Mouse (Mus musculus) heart, embryonic 15.5 days (tissue): ENCODE results near the gene Vti1a. TPM values are rescaled to one million over a fixed set of nuclear protein-coding genes. Genes with fewer than 3 reads are reported as not detected.

Experiments
- ATAC-seq: fragments of 200-750 bp; cut with Nextera tagmentation; replicated peaks from 2 replicates; pipeline ENCODE4 v1.8.0; 2017; ENCODE audit warnings: low read depth, moderate TSS enrichment; ENCODE audit not compliant: insufficient number of reproducible peaks, insufficient read depth, low FRiP score
- H3K27ac ChIP-seq: fragments of 300-500 bp; sonication (generic); 2 replicates; pipeline ENCODE4 v1.5.1; 2015; ENCODE audit warnings: mild to moderate bottlenecking, inconsistent platforms
- H3K27me3 ChIP-seq: fragments of 300-500 bp; sonication (generic); 2 replicates; pipeline ENCODE4 v1.6.1; 2015; ENCODE audit warnings: inconsistent platforms
- H3K36me3 ChIP-seq: fragments of 300-500 bp; sonication (generic); 2 replicates; pipeline ENCODE4 v1.6.1; 2015; ENCODE audit warnings: mild to moderate bottlenecking, inconsistent platforms
- H3K4me1 ChIP-seq: fragments of 300-500 bp; sonication (generic); replicated peaks from 2 replicates; pipeline ENCODE4 v1.6.1; 2015; ENCODE audit warnings: inconsistent platforms
- H3K4me2 ChIP-seq: fragments of 300-500 bp; sonication (generic); 2 replicates; pipeline ENCODE4 v1.6.1; 2015; ENCODE audit warnings: inconsistent platforms, mild to moderate bottlenecking, moderate library complexity
- H3K4me3 ChIP-seq: fragments of 300-500 bp; sonication (generic); 2 replicates; pipeline ENCODE4 v1.5.1; 2015; ENCODE audit warnings: mild to moderate bottlenecking, inconsistent platforms
- H3K9ac ChIP-seq: fragments of 300-500 bp; sonication (generic); 2 replicates; pipeline ENCODE4 v1.6.1; 2015; ENCODE audit warnings: mild to moderate bottlenecking, inconsistent platforms
- H3K9me3 ChIP-seq: fragments of 300-500 bp; sonication (generic); replicated peaks from 2 replicates; pipeline ENCODE4 v1.6.1; 2016; ENCODE audit warnings: inconsistent platforms
- WGBS: fragments of 180-500 bp; shearing (Covaris S2); methylation state at CpG from one replicate; pipeline ENCODE4 v1.1.7; 2015; ENCODE audit warnings: mixed read lengths; 5-methylcytosine and 5-hydroxymethylcytosine counted together
- polyA plus RNA-seq: library from polyadenylated mRNA; unstranded; fragments of >200 nt; fragmentation: Nextera tagmentation; extraction: Ambion mirVana; gene quantifications from 2 replicates; pipeline ENCODE4 v1.2.1, GENCODE M21; 2015

Vti1a gene
- polyA plus RNA-seq, 1 experiment from 2014 or later, result 13.1 TPM

GRCm38 (mm10) chr19:55571486-55571885 lies 255.4 kb downstream of the Vti1a start:
- Histone ChIP-seq H3K27me3 (no peaks in the 10 kb centered on the region), H3K27ac (0 out of 2 replicates have a peak overlapping the region, but pooled peaks have one; percentile 70), H3K36me3 (no peaks in the 10 kb centered on the region), H3K9ac (no peak overlapping the region), H3K4me3 (no peak overlapping the region), H3K9me3 (no peaks in the 10 kb centered on the region), H3K4me1 (peaks cover 45% of the 10 kb centered on the region), H3K4me2 (no peak overlapping the region)
- 78% methylated on average over 8 of the region's 8 CpGs for WGBS
- ATAC-seq, result no peak

- H3K4me1 ChIP-seq, result peaks cover 28% of the 10 kb centered on the region
- H3K27ac ChIP-seq, result no peak overlapping the region
- H3K4me3 ChIP-seq, result no peak overlapping the region
- no peaks in the 10 kb centered on the region for H3K36me3 ChIP-seq
- no peak overlapping the region for H3K4me2 ChIP-seq
- no peaks in the 10 kb centered on the region for H3K27me3 ChIP-seq
- WGBS, result 73% methylated on average over 25 of the region's 25 CpGs
- H3K9me3 ChIP-seq, result no peaks in the 10 kb centered on the region
- ATAC-seq, result no peak
- H3K9ac ChIP-seq, result no peak overlapping the region
These were observed 261.4 kb downstream of the Vti1a start for GRCm38 (mm10) chr19:55577306-55578042.

DNA sequence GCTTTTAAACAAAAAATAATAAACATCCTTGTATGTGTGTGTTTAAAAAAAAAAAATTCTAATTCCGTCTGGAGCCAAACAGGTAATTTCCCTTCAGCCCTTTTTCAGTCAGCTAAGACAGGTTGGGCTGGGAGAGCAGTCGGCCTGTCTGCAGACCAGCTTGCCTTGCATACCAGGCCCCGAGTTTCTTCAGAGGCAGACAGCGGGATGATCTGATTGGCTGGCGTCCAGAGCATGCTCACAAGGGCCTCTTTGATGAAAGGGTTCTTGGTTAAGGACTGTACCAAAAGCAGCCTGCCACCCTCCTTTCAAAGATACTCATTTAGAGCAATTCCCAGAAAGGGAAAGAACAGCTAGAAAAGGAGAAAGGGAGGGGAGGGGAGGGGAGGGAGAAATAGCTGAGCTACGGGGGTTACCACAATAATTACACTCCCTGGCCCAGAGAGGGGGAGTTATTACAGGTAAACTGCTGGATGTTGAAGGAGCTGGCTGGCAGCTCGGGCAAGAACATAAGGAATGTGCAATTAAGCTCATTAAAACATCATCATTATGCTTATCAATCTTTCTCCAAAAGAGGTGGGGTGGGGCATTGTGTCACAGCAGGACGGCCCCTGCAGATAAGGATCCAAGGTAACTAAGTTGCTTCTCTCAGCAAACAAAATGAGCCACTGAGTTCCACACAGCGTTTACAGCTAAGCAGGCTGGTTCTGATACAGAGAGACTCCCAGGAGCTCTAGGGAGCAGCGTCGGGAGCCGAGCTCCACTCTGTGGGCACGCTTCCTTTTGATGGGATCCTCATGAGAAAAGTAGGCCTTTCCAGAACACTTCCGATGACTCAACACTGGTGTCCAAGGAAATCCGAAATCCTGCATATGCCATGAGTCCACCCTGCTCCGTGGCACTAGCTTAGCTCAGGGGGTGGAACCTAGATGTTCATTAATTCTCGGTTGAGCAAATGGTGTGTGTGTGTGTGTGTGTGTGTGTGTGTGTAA lies 262.3 kb downstream of the Vti1a start:
- Histone ChIP-seq H3K27me3 (no peaks in the 10 kb centered on the region), H3K4me3 (no peak overlapping the region), H3K9me3 (no peaks in the 10 kb centered on the region), H3K4me1 (peaks cover 24% of the 10 kb centered on the region), H3K4me2 (no peak overlapping the region), H3K27ac (no peak overlapping the region), H3K9ac (no peak overlapping the region), H3K36me3 (no peaks in the 10 kb centered on the region)
- WGBS, result 54% methylated on average over 17 of the region's 17 CpGs
- 0 out of 2 replicates have a peak, but pooled peaks have one; percentile 31 for ATAC-seq

GRCm38 (mm10) chr19:55579310-55579709 lies 263.2 kb downstream of the Vti1a start:
- Histone ChIP-seq H3K27ac (no peak overlapping the region), H3K4me2 (no peak overlapping the region), H3K4me1 (peaks cover 24% of the 10 kb centered on the region), H3K36me3 (no peaks in the 10 kb centered on the region), H3K4me3 (no peak overlapping the region), H3K27me3 (no peaks in the 10 kb centered on the region), H3K9ac (no peak overlapping the region), H3K9me3 (no peaks in the 10 kb centered on the region)
- 80% methylated on average over 4 of the region's 4 CpGs for WGBS
- no peak for ATAC-seq

DNA sequence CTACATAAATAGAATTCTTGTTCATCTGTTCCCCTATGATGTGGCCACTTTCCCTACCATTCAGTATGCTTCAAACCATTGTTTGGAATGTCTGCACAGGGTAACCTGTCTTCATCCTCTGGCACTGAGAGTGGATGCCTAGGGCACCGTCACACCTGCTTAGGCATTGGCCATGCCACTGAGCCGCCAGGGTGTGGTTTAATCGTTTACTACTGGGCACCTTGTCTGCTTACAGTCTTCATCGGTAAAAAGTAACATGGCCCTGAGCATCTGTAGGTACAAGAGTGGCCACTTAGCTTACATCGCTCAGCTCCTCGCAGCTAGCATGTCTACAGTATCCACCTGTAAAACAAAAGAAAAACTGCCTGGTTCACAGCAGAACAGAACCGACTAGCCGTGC lies 264.1 kb downstream of the Vti1a start:
- Histone ChIP-seq H3K4me1 (peaks cover 24% of the 10 kb centered on the region), H3K27ac (no peak overlapping the region), H3K4me2 (no peak overlapping the region), H3K4me3 (no peak overlapping the region), H3K9ac (no peak overlapping the region), H3K9me3 (no peaks in the 10 kb centered on the region), H3K36me3 (no peaks in the 10 kb centered on the region), H3K27me3 (no peaks in the 10 kb centered on the region)
- ATAC-seq, result no peak
- 90% methylated on average over 8 of the region's 8 CpGs for WGBS

DNA sequence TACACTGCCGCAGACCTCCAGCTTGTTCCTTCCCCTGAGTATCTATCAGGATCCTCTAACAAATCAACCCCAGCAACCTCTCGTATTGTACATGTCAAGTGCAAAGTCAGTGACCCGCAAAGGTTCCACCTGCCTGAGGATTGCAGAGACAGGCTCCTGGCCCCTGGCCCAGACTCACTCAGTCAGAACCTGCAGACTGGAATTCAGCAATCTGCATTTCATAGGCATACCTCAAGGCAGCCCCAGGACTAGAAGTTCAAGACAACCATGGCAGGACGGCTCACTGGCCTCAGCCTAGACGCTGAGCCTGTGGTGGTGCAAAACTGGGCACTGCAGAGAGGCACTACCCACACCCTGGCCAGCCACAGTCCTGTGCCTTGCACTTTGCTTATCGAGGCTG lies 264.6 kb downstream of the Vti1a start:
- H3K4me1 ChIP-seq, result peaks cover 26% of the 10 kb centered on the region
- H3K9ac ChIP-seq, result no peak overlapping the region
- H3K9me3 ChIP-seq, result no peaks in the 10 kb centered on the region
- H3K27me3 ChIP-seq, result no peaks in the 10 kb centered on the region
- H3K36me3 ChIP-seq, result no peaks in the 10 kb centered on the region
- H3K4me3 ChIP-seq, result no peak overlapping the region
- 54% methylated on average over 6 of the region's 6 CpGs for WGBS
- H3K4me2 ChIP-seq, result no peak overlapping the region
- no peak overlapping the region for H3K27ac ChIP-seq
- 0 out of 2 replicates have a peak, but pooled peaks have one; percentile 22 for ATAC-seq

DNA sequence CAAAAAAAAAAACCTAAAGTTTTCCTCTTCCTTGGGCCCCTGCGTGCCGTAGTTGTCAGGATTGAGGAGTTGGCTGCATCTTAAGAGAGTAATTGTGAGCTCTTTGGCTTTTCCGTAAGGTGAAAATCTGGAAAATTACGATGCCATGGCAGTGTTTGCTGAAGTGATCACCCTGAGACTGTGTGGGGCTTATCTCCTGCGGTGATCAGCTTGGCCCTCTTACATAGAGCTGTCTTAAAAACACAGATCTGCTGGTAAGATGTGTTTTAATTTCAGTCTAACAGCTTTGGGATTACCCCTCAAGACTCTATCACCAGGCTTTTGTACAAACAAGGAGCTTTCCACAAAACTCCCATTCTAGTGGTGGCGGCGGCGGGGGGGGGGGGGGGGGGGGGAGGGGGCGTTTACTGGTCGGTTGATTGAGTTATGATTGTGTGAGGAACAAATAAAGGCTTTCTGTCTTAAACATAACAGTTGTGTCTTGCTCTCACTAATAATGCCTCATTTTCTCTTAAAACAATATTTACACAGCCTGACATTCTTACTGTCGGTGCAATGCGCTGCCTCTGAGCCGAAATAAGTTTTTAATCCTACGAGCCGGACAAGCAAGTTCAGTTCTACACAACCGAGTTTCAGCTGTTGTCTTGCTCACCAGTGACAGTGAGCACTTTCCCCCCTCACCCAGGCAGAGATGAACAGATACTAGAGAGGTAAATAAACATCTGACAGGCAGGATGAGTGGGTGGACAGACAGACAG lies 267.0 kb downstream of the Vti1a start:
- peaks cover 20% of the 10 kb centered on the region for H3K4me1 ChIP-seq
- H3K9ac ChIP-seq, result no peak overlapping the region
- ATAC-seq, result no peak
- H3K36me3 ChIP-seq, result no peaks in the 10 kb centered on the region
- no peak overlapping the region for H3K27ac ChIP-seq
- no peaks in the 10 kb centered on the region for H3K27me3 ChIP-seq
- H3K4me3 ChIP-seq, result no peak overlapping the region
- H3K9me3 ChIP-seq, result no peaks in the 10 kb centered on the region
- 69% methylated on average over 13 of the region's 16 CpGs for WGBS
- no peak overlapping the region for H3K4me2 ChIP-seq

- no peaks in the 10 kb centered on the region for H3K36me3 ChIP-seq
- no peak overlapping the region for H3K27ac ChIP-seq
- no peaks in the 10 kb centered on the region for H3K27me3 ChIP-seq
- WGBS, result 56% methylated on average over 18 of the region's 18 CpGs
- H3K9me3 ChIP-seq, result no peaks in the 10 kb centered on the region
- no peak overlapping the region for H3K4me3 ChIP-seq
- no peak overlapping the region for H3K4me2 ChIP-seq
- H3K9ac ChIP-seq, result no peak overlapping the region
- ATAC-seq, result peak; percentile 31; the same call in 1 of the 2 replicates
- H3K4me1 ChIP-seq, result peaks cover 12% of the 10 kb centered on the region
These were observed 269.5 kb downstream of the Vti1a start for GRCm38 (mm10) chr19:55585270-55586224.

DNA sequence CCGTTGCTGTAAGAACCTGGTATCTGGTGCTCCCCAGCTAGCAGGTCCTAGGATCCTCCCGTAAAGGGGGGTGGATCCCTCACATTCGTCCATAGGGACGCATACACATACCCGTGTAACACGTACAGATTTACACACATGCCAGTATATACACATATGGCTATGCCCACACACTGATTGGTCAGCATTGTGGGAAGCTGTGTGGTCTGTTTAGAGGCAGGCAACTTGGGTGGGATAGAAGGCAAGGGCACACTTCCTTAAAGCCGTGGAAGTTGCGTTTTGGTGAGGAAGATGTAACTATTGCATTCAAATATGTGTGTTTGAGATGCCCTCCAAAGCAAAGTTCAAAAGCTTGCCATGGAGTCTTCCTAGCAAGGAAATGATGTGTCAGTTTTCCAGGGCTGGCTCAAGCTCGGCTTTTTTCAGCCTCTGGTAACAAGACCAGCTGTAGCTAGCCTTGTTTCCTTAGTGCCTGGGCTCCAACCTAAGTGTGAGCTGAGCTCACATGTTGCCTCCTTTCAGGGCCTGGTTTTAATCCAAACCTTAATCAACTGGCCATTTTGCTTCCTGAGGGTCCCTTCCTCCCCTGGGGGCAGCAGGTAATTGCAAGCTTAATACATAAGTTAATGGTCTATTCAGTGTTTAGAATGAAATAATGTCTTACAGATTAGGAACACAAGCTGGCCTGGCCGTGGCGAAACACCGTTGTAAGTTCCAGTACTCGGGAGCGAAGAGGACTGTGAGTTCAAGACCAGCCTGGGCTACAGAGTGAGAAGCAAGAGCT lies 271.7 kb downstream of the Vti1a start:
- Histone ChIP-seq H3K27me3 (0 out of 2 replicates have a peak, but pooled peaks cover 4% of the 10 kb centered on the region), H3K27ac (no peak overlapping the region), H3K36me3 (no peaks in the 10 kb centered on the region), H3K4me2 (no peak overlapping the region), H3K9ac (no peak overlapping the region), H3K4me1 (0 out of 2 replicates have a peak, but pooled peaks cover 5% of the 10 kb centered on the region), H3K9me3 (no peaks in the 10 kb centered on the region), H3K4me3 (no peak overlapping the region)
- 81% methylated on average over 14 of the region's 14 CpGs for WGBS
- no peak for ATAC-seq
